Mouse (Mus musculus): ENCODE results near the gene Cables2.

DNA sequence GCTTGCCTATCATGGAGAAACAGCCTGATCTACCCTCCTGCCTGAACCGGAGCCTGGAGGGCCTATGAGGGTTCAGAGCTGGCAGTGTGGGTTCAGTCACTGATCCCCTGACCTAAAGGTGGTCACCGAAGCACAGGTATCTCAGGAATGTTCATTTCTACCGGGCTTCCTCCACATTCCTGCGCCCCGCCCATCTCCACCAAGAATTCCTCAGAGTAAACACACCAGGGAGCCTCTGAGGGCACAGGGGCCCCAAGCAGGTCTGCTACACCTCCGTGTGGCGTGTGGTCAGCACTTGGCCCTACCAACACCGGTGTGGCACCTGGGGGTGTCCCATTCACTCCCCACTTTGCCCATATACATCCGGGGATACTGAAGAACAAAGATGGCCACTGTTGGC lies 53.1 kb downstream of the Cables2 start:
- TF ChIP-seq TAL1 (IDR thresholded peaks at IDR 0.05; ENCODE audit: low read length): no peak
- TF ChIP-seq GATA1 (IDR thresholded peaks at IDR 0.05; ENCODE audit: low read length): no peak
